ENCODE assay signal across 8 mouse cellular contexts in the genomic region with DNA sequence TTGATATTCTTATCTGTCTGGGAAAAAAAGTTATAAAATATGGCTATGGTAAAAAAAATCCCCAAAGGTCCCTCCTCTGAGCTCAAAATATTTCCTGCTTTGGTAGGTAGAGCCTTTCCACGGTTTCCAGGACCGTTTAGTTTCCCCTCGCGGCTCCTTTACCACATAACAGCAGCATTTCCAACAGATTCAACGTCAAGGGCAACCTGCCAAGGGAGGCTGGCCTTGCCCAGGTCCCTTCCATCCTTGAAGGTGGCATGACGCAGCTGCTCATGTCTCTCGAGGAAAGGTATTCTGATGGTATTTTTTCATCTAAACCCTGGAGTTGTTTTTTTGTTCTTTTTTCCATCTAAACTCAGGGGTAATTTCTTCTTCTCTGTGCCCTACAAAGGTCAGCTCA.
DNase-seq lines count a peak whose midpoint lies in the region; ATAC-seq lines count a peak whose summit lies in the region.

No protein-coding gene starts in this region.

- peak overlapping the region; percentile 52 for H3K4me3 ChIP-seq in heart, embryonic 13.5 days
- no peak overlapping the region for H3K4me3 ChIP-seq in midbrain, embryonic 11.5 days (ENCODE audit: low read depth, low read length)

- peak overlapping the region; percentile 93 for H3K27ac ChIP-seq in heart, embryonic 13.5 days (replicated peaks)
- H3K27ac ChIP-seq in midbrain, embryonic 11.5 days (ENCODE audit: low read depth, low read length): no peak overlapping the region

- H3K27me3 ChIP-seq in heart, embryonic 13.5 days (replicated peaks): no peaks in the 10 kb centered on the region
- no peaks in the 10 kb centered on the region for H3K27me3 ChIP-seq in midbrain, embryonic 11.5 days (ENCODE audit: control insufficient read depth, insufficient read depth, low read length)

- peak; percentile 20 for DNase-seq in CD4-positive, CD25-positive, alpha-beta regulatory T cell, adult 2 months (ENCODE audit: low read depth, low spot score)
- peak; percentile 74 for DNase-seq in adrenal gland, adult 8-10 months
- DNase-seq in kidney, postnatal 14 days: peak; percentile 67
- no peak for DNase-seq in midbrain, embryonic 11.5 days (ENCODE audit: low spot score, missing footprints)
- peak; percentile 32 to 56 for DNase-seq in urinary bladder, postnatal 36 days (ENCODE audit: low spot score in 2 of 2)
- DNase-seq in left cerebral cortex, postnatal 36 days (ENCODE audit: low spot score in 2 of 2): no peak

- WGBS in heart, embryonic 13.5 days: 34% methylated on average over 7 of the region's 7 CpGs
- WGBS in midbrain, embryonic 11.5 days: 48% methylated on average over 7 of the region's 7 CpGs

- peak overlapping the region; percentile 81 for H3K4me2 ChIP-seq in heart, embryonic 13.5 days
- H3K4me2 ChIP-seq in midbrain, embryonic 11.5 days: peak overlapping the region; percentile 41; the same call in 1 of the 2 replicates

- no peak for ATAC-seq in CD4-positive, CD25-positive, alpha-beta regulatory T cell, adult 4 months
- no peak for ATAC-seq in heart, embryonic 13.5 days (ENCODE audit: extremely low read depth, insufficient number of reproducible peaks, low FRiP score, low TSS enrichment)
- ATAC-seq in midbrain, embryonic 11.5 days (ENCODE audit: low FRiP score): no peak

- intact Hi-C loops in left cerebral cortex, postnatal 36 days (cut with DNase I): no loop called here

- peak overlapping the region; percentile 80 for H3K9ac ChIP-seq in heart, embryonic 13.5 days
- no peak overlapping the region for H3K9ac ChIP-seq in midbrain, embryonic 11.5 days (ENCODE audit: low read length)

- no peaks in the 10 kb centered on the region for H3K36me3 ChIP-seq in heart, embryonic 13.5 days
- no peaks in the 10 kb centered on the region for H3K36me3 ChIP-seq in midbrain, embryonic 11.5 days (ENCODE audit: control insufficient read depth, insufficient read depth, low read length)

- peaks cover 3% of the 10 kb centered on the region for H3K9me3 ChIP-seq in heart, embryonic 13.5 days
- no peaks in the 10 kb centered on the region for H3K9me3 ChIP-seq in midbrain, embryonic 11.5 days (ENCODE audit: control insufficient read depth, low read length)

- H3K4me1 ChIP-seq in heart, embryonic 13.5 days: peaks cover 32% of the 10 kb centered on the region
- H3K4me1 ChIP-seq in midbrain, embryonic 11.5 days (ENCODE audit: control insufficient read depth, insufficient read depth, low read length): peaks cover 5% of the 10 kb centered on the region

Comparison
In these comparisons a context has a peak if more than half of its experiments do, and no peak if none do; other contexts are left out.
1. DNase-seq: peak in CD4-positive, CD25-positive, alpha-beta regulatory T cell, adult 2 months (single experiment), adrenal gland, adult 8-10 months (single experiment), kidney, postnatal 14 days (single experiment) and urinary bladder, postnatal 36 days (2 of 2); none in midbrain, embryonic 11.5 days (single experiment) and left cerebral cortex, postnatal 36 days (0 of 2).